Mouse (Mus musculus): ENCODE measurements at regions not wholly inside any gene's neighbourhood (a gene's known extent, or its start where the extent isn't known, plus 50 kb on each side); places are given as distances from the start of the nearest gene placed in this dataset.

GRCm38 (mm10) chr8:92081900-92082299, 275.5 kb upstream of the Irx5 start:
- no peak for DNase-seq (ENCODE audit: low read depth)
- no peak for TF ChIP-seq CTCF (IDR thresholded peaks at IDR 0.05; ENCODE audit: borderline replicate concordance, extremely low read depth, insufficient read depth, insufficient read length)
- TF ChIP-seq POLR2A (IDR thresholded peaks at IDR 0.05; ENCODE audit: borderline replicate concordance, extremely low read depth, insufficient read depth, insufficient read length, poor library complexity, severe bottlenecking), result no peak

- TF ChIP-seq POLR2A (IDR thresholded peaks at IDR 0.05; ENCODE audit: borderline replicate concordance, extremely low read depth, insufficient read depth, insufficient read length, poor library complexity, severe bottlenecking) (no peak), CTCF (IDR thresholded peaks at IDR 0.05; ENCODE audit: borderline replicate concordance, extremely low read depth, insufficient read depth, insufficient read length) (no peak)
- DNase-seq (ENCODE audit: low read depth), result peak; percentile 95
These were observed 276.6 kb upstream of the Irx5 start for GRCm38 (mm10) chr8:92080852-92081251.

GRCm38 (mm10) chr8:92077611-92078010, 275.7 kb upstream of the Irx3 start:
- peak; percentile 60 for DNase-seq (ENCODE audit: low read depth)
- TF ChIP-seq CTCF (IDR thresholded peaks at IDR 0.05; ENCODE audit: borderline replicate concordance, extremely low read depth, insufficient read depth, insufficient read length) (no peak), POLR2A (IDR thresholded peaks at IDR 0.05; ENCODE audit: borderline replicate concordance, extremely low read depth, insufficient read depth, insufficient read length, poor library complexity, severe bottlenecking) (no peak)

GRCm38 (mm10) chr8:92072254-92072615, 270.4 kb upstream of the Irx3 start:
- TF ChIP-seq POLR2A (IDR thresholded peaks at IDR 0.05; ENCODE audit: borderline replicate concordance, extremely low read depth, insufficient read depth, insufficient read length, poor library complexity, severe bottlenecking) (no peak), CTCF (IDR thresholded peaks at IDR 0.05; ENCODE audit: borderline replicate concordance, extremely low read depth, insufficient read depth, insufficient read length) (no peak)
- peak; percentile 64 for DNase-seq (ENCODE audit: low read depth)

DNA sequence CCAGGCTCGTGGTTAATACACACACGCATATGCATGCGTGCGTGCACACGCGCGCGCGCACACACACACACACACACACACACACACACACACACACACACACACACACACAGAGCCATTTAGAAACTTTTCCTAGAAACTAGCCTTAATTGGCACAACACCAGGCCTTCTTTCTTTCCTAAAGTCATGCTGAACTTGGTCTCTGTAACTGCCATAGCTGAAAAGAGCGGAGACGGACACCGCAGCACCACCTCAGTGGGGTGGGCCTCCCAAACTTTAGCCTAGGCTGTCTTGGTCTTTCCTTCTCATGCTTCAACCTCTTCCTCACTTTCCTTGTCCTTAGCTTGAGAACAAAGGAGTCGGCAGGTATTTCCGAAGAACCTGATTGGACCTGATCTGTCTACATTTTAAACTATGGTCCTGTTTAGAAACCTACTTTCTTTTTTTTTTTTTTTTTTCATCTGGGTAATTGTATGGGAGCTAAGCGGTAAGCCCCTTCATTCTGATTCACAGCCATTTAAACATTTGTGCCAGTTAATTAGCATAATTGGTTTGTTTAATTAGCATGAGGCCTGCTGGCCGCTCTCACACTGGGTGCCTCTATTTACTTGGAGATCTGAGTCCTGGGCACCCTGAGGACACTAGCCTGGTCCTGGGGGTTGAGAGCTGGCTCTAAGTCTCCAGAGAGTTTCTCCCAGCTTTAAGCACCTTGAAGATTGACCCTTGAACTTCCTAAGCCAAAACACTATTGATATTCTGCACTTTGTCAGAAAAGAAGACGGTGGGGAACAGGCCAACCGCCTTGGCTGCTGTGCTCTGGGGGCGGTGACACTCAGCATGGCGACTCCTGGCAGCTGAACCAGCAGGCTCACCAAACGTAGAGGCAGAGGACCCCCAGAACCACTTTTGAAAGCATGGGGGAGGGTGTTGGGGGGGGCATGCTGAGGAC, 269.7 kb upstream of the Irx3 start:
- DNase-seq (ENCODE audit: low read depth), result peak; percentile 93
- no peak for TF ChIP-seq CTCF (IDR thresholded peaks at IDR 0.05; ENCODE audit: borderline replicate concordance, extremely low read depth, insufficient read depth, insufficient read length)
- no peak for TF ChIP-seq POLR2A (IDR thresholded peaks at IDR 0.05; ENCODE audit: borderline replicate concordance, extremely low read depth, insufficient read depth, insufficient read length, poor library complexity, severe bottlenecking)

GRCm38 (mm10) chr8:92070704-92071103, 268.8 kb upstream of the Irx3 start:
- DNase-seq (ENCODE audit: low read depth), result peak; percentile 83
- TF ChIP-seq POLR2A (IDR thresholded peaks at IDR 0.05; ENCODE audit: borderline replicate concordance, extremely low read depth, insufficient read depth, insufficient read length, poor library complexity, severe bottlenecking) (no peak), CTCF (IDR thresholded peaks at IDR 0.05; ENCODE audit: borderline replicate concordance, extremely low read depth, insufficient read depth, insufficient read length) (no peak)

DNA sequence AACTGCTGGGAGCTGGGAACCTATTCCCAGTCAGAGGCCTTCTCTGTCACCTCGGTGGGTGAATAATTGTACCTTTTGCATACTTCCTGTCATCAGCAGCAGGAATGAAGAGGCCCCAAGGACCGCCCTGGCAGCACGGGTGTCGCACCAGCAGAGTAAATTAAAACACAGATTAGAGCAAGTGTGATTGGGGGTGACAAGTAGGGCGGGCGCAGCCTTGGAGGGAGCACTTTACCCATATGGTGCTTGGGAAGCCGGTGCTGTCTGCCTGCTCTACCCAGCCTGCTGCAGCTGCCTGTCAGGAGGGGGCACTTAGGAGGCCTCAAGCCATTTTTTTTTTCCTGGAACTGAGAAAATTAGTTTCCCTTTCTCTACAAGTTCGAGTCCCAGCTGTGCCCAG, 264.6 kb upstream of the Irx3 start:
- DNase-seq (ENCODE audit: low read depth), result peak; percentile 85
- TF ChIP-seq CTCF (IDR thresholded peaks at IDR 0.05; ENCODE audit: borderline replicate concordance, extremely low read depth, insufficient read depth, insufficient read length) (no peak), POLR2A (IDR thresholded peaks at IDR 0.05; ENCODE audit: borderline replicate concordance, extremely low read depth, insufficient read depth, insufficient read length, poor library complexity, severe bottlenecking) (no peak)

DNA sequence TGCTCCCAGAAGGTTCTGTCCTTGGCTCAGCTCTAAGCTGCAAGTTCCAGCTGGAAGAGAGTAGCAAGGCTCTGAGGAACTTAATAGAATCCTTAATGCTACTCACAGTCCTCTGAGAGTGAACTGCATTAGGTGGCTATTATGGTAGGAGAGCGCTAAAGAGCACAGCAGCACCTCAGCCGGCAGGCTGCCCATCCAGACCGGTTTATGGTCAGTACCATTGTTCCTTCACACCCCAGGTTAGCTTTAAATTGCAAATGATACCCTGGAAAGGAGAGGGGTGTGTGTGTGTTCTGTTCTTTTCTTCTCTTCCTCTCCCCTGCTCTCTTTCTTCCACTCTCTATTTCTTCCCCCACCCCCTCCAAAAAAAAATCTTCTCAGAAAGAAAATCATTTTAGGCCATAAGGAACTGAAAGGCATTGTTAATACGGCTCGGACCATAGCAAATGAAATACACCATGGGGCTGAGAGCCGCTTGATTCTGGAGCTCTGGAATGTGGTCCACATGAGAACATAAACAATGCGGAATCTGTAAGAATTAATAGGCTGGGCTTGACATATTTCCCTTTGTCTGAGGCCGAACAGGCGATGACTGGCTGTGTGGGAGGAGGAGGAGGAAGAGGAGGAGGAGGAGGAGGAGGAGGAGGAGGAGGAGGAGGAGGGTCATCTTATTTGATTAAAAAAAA, 263.8 kb upstream of the Irx3 start:
- TF ChIP-seq CTCF (IDR thresholded peaks at IDR 0.05; ENCODE audit: borderline replicate concordance, extremely low read depth, insufficient read depth, insufficient read length), result no peak
- TF ChIP-seq POLR2A (IDR thresholded peaks at IDR 0.05; ENCODE audit: borderline replicate concordance, extremely low read depth, insufficient read depth, insufficient read length, poor library complexity, severe bottlenecking), result no peak
- DNase-seq (ENCODE audit: low read depth), result peak; percentile 46

GRCm38 (mm10) chr8:92064971-92065370, 263.1 kb upstream of the Irx3 start:
- TF ChIP-seq POLR2A (IDR thresholded peaks at IDR 0.05; ENCODE audit: borderline replicate concordance, extremely low read depth, insufficient read depth, insufficient read length, poor library complexity, severe bottlenecking), result no peak
- no peak for TF ChIP-seq CTCF (IDR thresholded peaks at IDR 0.05; ENCODE audit: borderline replicate concordance, extremely low read depth, insufficient read depth, insufficient read length)
- no peak for DNase-seq (ENCODE audit: low read depth)

DNA sequence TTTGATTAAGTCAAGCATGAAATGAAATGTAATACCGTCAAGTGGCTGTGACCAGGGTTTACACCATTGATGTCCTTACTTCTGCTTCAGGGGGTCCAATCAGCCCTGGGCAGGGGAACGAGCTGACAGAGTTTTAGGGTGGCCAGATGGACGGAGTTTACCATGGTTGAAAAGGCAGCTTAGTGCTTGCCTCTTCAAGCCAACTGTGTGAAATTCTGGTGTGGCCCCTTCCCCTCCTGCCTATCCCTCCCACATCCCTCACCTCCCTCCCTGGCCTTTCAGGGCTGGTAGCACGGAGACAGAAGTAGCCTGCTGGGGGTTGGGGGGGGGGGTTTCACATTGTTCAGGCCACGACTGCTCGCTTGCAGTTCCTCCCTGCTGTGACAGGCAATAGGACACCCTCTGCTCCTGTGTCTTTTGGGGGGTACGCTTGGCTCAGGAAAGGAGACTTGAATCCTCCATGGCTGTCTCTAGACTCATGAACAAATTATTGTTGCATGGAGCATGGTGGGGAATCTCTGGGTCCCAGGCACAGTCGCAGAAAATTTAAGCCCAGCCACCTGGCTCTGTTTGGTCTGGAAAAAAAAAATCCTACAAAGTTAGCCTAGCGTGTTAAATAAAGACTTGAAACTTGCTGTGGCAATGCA, 262.4 kb upstream of the Irx3 start:
- peak; percentile 79 for DNase-seq (ENCODE audit: low read depth)
- TF ChIP-seq POLR2A (IDR thresholded peaks at IDR 0.05; ENCODE audit: borderline replicate concordance, extremely low read depth, insufficient read depth, insufficient read length, poor library complexity, severe bottlenecking) (no peak), CTCF (IDR thresholded peaks at IDR 0.05; ENCODE audit: borderline replicate concordance, extremely low read depth, insufficient read depth, insufficient read length) (no peak)

- TF ChIP-seq CTCF (IDR thresholded peaks at IDR 0.05; ENCODE audit: borderline replicate concordance, extremely low read depth, insufficient read depth, insufficient read length) (peak; percentile 42; the same call in 1 of the 2 replicates), POLR2A (IDR thresholded peaks at IDR 0.05; ENCODE audit: borderline replicate concordance, extremely low read depth, insufficient read depth, insufficient read length, poor library complexity, severe bottlenecking) (no peak)
- no peak for DNase-seq (ENCODE audit: low read depth)
These were observed 261.5 kb upstream of the Irx3 start for GRCm38 (mm10) chr8:92063333-92063732.

Measured in brain, embryonic 14.5 days (tissue).